24 mouse cellular contexts compared by ENCODE assay signal in the genomic region with DNA sequence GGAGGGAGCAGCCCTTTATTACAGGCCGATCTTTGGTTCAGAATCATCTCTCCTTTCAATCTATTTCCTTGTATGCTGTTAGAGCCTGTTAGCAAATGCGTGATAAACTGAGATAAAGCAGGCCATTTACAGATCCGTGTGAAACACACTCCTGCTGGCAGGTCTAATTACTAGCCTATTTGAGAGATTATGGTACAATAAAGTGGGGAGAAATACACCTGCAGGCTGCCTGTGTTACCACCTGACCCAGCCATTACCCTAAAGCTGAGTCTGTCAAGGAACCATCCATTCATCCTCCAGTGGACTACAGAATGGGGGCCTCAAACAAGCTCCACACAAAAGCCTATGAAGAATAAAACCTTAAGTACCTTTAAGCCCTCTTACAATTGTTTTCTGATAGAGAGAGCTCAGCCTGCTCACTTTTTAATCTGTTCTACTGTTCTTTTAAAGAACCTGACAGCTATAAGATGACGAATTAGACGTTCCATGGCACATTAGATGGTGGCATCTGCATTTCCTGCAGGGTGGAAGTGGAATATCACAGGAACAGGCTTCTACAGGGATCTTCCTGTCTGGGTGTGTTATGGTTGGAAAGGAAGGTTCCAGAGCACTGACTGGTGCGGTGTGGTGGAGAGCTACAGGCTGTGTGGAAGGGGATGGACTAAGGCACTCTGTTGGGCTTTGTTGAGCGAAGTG.
DNase-seq lines count a peak whose midpoint lies in the region; ATAC-seq and TF ChIP-seq lines count a peak whose summit lies in the region.
"Had no signal": no experiment of that assay in that cellular context is flagged by ENCODE, and none has a peak within 500 bp of the region (broad histone marks: within the 10 kb centered on the region; RNA-seq: fewer than 3 reads in every experiment).

No protein-coding gene starts in this region.

- no peak for TF ChIP-seq CTCF in heart, postnatal 0 days (IDR thresholded peaks at IDR 0.05; ENCODE audit: low read depth)

- peak overlapping the region; percentile 84 for H3K27ac ChIP-seq in heart, embryonic 10.5 days
- H3K27ac ChIP-seq in heart, embryonic 15.5 days, result peak overlapping the region; percentile 90
- peak overlapping the region; percentile 63 for H3K27ac ChIP-seq in heart, postnatal 0 days (ENCODE audit: low read depth)
- H3K27ac ChIP-seq: hindbrain, embryonic 10.5 days; hindbrain, embryonic 15.5 days; limb, embryonic 10.5 days; limb, embryonic 15.5 days; liver, embryonic 14.5 days; stomach, embryonic 15.5 days had no signal

- WGBS in heart, embryonic 10.5 days, result 70% methylated on average over 7 of the region's 7 CpGs
- 61% methylated on average over 7 of the region's 7 CpGs for WGBS in heart, embryonic 15.5 days
- 63% methylated on average over 7 of the region's 7 CpGs for WGBS in heart, postnatal 0 days

- H3K4me1 ChIP-seq in heart, embryonic 10.5 days, result peaks cover 49% of the 10 kb centered on the region
- peaks cover 41% of the 10 kb centered on the region for H3K4me1 ChIP-seq in heart, embryonic 15.5 days (replicated peaks)
- H3K4me1 ChIP-seq in heart, postnatal 0 days (ENCODE audit: control insufficient read depth, insufficient read depth), result peaks cover 39% of the 10 kb centered on the region
- H3K4me1 ChIP-seq: limb, embryonic 10.5 days; limb, embryonic 15.5 days; stomach, embryonic 15.5 days had no signal

- no peak overlapping the region for H3K4me3 ChIP-seq in heart, embryonic 10.5 days
- no peak overlapping the region for H3K4me3 ChIP-seq in heart, embryonic 15.5 days
- no peak overlapping the region for H3K4me3 ChIP-seq in heart, postnatal 0 days (ENCODE audit: low read depth, low read length)
- H3K4me3 ChIP-seq: hindbrain, embryonic 10.5 days; hindbrain, embryonic 15.5 days; limb, embryonic 10.5 days; limb, embryonic 15.5 days; stomach, embryonic 15.5 days had no signal

- no peak for DNase-seq in heart, embryonic 10.5 days (ENCODE audit: low spot score)
- no peak for DNase-seq in heart, postnatal 10 days
- no peak for DNase-seq in heart, adult 18-20 months
- DNase-seq in heart, postnatal 0 days (ENCODE audit: low spot score), result no peak
- DNase-seq in adrenal gland, postnatal 36 days, result no peak
- DNase-seq: adrenal gland, postnatal 25 days; B cell, adult 2 months; cerebellum, adult 2 months; cerebellum, postnatal 14 days; gastrocnemius, postnatal 36 days; layer of hippocampus, adult 9-11 months; lung, adult 2 months; lung, postnatal 14 days; midbrain, embryonic 14.5 days; right cerebral cortex, postnatal 25 days had no signal

- ATAC-seq in heart, embryonic 15.5 days (replicated peaks; ENCODE audit: insufficient number of reproducible peaks, insufficient read depth, low FRiP score, low read depth), result no peak
- no peak for ATAC-seq in heart, postnatal 0 days (ENCODE audit: insufficient read depth, low read depth)
- ATAC-seq: forebrain, embryonic 14.5 days; inflammation-experienced regulatory T-cells, adult 6 months had no signal

- no peaks in the 10 kb centered on the region for H3K27me3 ChIP-seq in heart, embryonic 10.5 days (ENCODE audit: insufficient read depth, poor library complexity, severe bottlenecking)
- no peaks in the 10 kb centered on the region for H3K27me3 ChIP-seq in heart, embryonic 15.5 days
- H3K27me3 ChIP-seq in heart, postnatal 0 days (ENCODE audit: control insufficient read depth, insufficient read depth, low read length), result no peaks in the 10 kb centered on the region
- H3K27me3 ChIP-seq: hindbrain, embryonic 15.5 days; limb, embryonic 15.5 days; stomach, embryonic 15.5 days had no signal

- no peak overlapping the region for H3K4me2 ChIP-seq in heart, embryonic 15.5 days
- no peak overlapping the region for H3K4me2 ChIP-seq in heart, postnatal 0 days (ENCODE audit: low read depth, low read length)
- H3K4me2 ChIP-seq: hindbrain, embryonic 15.5 days; limb, embryonic 15.5 days; stomach, embryonic 15.5 days had no signal

- TF ChIP-seq EP300 in heart, postnatal 0 days (IDR thresholded peaks at IDR 0.05; ENCODE audit: low read depth), result no peak

- H3K9ac ChIP-seq in heart, embryonic 15.5 days, result no peak overlapping the region
- H3K9ac ChIP-seq in heart, postnatal 0 days (replicated peaks; ENCODE audit: low read depth, low read length), result no peak overlapping the region
- H3K9ac ChIP-seq: hindbrain, embryonic 15.5 days; limb, embryonic 15.5 days; liver, embryonic 14.5 days; stomach, embryonic 15.5 days had no signal

- H3K36me3 ChIP-seq in heart, embryonic 10.5 days, result no peaks in the 10 kb centered on the region
- no peaks in the 10 kb centered on the region for H3K36me3 ChIP-seq in heart, embryonic 15.5 days
- H3K36me3 ChIP-seq in heart, postnatal 0 days (replicated peaks; ENCODE audit: control insufficient read depth, insufficient read depth, low read length), result no peaks in the 10 kb centered on the region
- H3K36me3 ChIP-seq: hindbrain, embryonic 10.5 days; hindbrain, embryonic 15.5 days; limb, embryonic 10.5 days; limb, embryonic 15.5 days; stomach, embryonic 15.5 days had no signal

- intact Hi-C loops in heart, postnatal 10 days (cut with DNase I), result no loop called here

- no peaks in the 10 kb centered on the region for H3K9me3 ChIP-seq in heart, embryonic 10.5 days
- H3K9me3 ChIP-seq in heart, embryonic 15.5 days (replicated peaks), result no peaks in the 10 kb centered on the region
- no peaks in the 10 kb centered on the region for H3K9me3 ChIP-seq in heart, postnatal 0 days (replicated peaks; ENCODE audit: control insufficient read depth, low read length)
- H3K9me3 ChIP-seq: hindbrain, embryonic 10.5 days; hindbrain, embryonic 15.5 days; limb, embryonic 10.5 days; limb, embryonic 15.5 days; stomach, embryonic 15.5 days had no signal
